Mouse (Mus musculus) activated CD4-positive, CD25-positive, alpha-beta regulatory T cell, adult 4 months (primary cell): ENCODE measurements around the gene B4gat1. TPM values are rescaled to one million over a fixed set of nuclear protein-coding genes. Genes with fewer than 3 reads are reported as not detected.

ENCODE experiments used
- ATAC-seq: one replicate; pipeline ENCODE4 v1.8.0; 2017
- polyA plus RNA-seq, 2 experiments: library from polyadenylated mRNA; unstranded; fragments of 100-300 nt; shearing (Covaris generic); gene quantifications; one replicate each; pipeline ENCODE4 v1.2.1; 2017

Gene B4gat1
- polyA plus RNA-seq, 2 experiments from 2014 or later = 10.5 to 13.4 TPM

DNA sequence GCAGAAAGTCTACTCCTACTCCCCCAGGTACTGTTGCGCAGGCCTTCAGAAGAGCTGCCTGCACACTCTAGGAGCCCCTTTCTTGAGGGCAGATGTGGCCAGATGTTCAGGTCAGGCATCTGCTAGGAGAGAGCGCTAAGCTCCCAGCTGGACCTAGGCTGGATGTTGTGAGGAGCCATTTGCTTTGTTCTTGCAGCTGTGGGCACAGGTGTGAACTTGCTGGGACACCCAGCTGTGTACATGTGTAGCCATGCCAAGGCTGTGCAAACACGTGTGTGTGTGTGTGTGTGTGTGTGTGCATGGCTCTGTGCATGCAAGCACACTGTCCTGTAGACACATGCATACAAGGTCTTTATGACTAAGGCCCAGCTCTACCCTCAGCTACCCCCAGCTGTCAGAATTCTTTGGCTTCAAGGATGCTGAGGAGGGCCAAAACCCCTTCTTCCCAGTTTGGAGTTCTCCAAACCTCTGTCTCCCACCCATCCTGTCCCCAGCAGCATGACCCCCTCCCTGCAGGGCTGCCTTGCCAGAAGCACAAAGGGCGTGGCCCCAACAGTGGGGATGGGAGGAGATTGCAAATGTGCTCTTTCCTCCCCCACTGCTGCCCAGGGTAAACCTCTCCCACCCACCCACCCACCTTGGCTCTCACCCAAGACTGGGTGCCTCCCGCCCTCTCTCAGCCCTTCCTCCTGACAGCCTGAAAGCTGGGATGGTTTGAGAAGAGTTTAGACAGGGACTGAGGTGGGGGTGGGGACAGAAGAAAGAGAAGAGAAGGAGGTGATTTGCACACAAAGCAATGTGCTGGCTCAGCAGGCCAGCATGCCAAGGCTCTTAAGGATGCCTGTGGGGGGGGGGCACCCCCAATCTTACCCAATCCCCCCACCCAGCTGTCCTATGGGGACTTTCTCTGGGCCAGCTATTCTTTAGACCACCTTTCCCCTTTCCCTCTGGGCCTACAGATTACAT, 22.0 kb downstream of the B4gat1 start:
- ATAC-seq = no peak

DNA sequence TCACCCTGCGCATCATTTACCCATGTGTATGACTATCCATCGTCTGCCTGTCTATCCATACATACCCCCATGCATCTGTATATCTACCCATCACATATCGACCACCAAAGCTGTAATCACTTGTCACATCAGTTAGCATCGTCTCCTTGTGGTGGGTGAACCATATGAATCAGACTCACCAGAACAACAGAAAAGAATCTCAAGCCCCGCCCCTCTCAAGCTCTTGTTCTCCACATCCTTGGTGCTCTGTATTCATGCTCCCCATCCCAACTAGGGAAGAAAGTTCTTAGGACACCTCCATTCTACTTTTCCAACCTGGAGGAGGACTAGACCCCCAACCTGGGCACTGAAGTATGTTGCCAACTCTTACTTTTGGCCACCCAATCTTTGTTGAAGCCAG, 23.4 kb downstream of the B4gat1 start:
- ATAC-seq = no peak

DNA sequence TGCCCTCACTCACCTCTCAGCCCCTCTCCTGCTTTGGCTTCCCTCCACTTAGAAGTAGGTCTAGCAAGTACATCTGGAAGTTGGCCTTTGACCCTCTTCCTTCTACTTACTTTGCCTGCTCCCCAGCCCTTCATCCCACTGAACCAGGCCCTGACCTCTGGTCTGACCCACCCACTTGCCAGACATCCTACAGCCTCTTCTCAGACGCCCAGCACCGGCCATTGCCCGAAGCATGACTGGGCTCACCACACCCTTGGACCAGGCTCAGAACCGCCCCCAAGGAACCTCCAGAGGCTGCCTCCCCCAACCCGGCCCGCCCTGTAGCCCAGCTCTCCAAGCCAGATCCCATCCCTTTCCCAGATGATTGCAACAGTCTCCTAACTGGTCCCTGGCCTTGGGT, 23.8 kb downstream of the B4gat1 start:
- ATAC-seq = no peak

DNA sequence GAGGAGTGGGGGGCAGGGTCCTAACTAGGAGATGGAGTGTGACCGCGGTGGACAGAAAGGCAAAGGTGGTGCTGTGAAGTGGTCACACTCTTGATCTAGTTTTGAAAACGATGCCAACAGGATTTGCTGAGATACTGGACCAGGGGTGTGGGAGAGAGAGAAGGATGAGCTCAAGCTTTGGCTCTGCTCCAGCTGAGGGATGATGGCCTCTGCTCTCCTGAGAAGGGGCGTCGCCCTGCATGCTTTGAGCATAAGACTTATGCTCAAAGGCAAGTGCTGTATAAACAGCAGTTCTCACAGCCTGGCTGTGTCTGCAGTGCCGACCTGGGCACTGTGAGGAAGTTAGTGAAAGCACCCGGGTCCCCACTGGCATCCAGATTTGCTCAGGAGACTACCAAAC, 26.5 kb downstream of the B4gat1 start:
- no peak for ATAC-seq

DNA sequence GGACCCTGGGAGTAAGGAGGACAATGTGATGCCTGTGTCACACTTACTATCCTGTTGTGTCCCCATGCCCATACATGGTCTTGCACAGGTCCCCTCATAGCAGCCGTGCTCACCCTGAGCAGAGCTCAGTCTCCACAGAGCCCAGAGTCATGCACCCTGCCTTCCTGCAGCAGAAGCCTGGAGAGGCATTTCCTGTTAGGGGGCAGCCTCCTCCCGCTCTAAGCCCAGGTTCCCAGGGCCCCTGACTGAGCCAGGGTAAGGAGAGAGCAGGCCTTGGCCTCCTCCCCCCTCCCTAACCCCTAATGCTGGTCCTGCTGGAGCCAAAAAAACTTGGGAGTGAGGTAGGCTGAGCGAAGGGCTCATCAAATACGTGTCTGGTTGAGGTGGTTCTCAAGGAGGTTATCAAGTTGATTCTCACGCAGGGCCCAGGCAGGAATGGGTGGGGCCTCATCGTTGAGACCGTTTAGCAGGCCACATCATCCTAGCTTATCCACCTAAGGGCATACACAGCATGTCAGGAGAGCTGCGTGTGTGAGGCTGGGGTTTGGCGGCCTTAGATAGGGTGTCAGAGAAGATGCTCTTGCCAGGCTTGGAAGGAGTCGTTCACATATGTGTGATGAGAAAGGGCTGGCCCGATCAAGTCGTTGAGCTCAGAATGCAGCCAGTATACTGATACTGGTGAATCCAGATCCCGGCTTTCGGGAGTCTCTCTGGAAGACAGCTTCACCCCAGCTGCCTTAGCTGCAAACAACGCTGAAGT, 28.6 kb downstream of the B4gat1 start:
- no peak for ATAC-seq

DNA sequence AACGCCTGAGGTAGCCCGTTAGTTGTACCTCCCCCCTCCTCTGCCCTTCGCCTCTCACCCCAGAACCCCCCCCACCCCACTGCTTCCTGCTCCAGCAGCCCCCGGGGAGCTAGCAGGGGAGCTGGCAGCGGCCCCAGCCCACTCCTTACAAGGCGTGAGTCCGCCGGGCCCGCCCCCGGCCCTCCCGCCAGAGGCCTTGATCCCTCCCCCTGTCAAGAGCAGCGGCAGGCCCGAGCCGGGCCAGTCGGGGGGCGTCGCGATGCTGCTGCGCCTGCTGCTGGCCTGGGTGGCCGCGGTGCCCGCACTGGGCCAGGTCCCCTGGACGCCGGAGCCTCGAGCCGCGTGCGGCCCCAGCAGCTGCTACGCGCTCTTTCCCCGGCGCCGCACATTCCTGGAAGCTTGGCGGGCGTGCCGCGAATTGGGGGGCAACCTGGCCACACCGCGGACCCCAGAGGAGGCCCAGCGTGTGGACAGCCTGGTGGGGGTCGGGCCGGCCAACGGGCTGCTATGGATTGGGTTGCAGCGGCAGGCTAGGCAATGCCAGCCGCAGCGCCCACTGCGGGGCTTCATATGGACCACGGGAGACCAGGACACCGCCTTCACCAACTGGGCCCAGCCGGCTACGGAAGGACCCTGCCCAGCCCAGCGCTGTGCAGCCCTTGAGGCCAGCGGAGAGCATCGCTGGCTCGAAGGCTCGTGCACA, 29.4 kb downstream of the B4gat1 start, which contains the start of gene Cd248:
Cd248 (plus strand) TSS at position 212 of the 703 bp plus-strand sequence.
- no peak for ATAC-seq

DNA sequence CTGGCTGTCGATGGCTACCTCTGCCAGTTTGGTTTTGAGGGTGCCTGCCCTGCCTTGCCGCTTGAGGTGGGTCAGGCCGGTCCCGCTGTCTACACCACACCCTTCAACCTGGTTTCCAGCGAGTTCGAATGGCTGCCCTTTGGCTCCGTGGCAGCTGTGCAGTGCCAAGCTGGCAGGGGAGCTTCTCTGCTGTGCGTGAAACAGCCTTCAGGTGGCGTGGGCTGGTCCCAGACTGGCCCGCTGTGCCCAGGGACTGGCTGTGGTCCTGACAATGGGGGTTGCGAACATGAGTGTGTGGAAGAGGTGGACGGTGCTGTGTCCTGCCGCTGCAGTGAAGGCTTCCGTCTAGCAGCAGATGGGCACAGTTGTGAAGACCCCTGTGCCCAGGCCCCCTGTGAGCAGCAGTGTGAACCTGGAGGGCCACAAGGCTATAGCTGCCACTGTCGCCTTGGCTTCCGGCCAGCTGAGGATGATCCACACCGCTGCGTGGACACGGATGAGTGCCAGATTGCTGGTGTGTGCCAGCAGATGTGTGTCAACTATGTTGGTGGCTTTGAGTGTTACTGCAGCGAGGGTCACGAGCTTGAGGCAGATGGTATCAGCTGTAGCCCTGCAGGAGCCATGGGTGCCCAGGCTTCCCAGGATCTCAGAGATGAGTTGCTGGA, 30.1 kb downstream of the B4gat1 start:
- no peak for ATAC-seq

DNA sequence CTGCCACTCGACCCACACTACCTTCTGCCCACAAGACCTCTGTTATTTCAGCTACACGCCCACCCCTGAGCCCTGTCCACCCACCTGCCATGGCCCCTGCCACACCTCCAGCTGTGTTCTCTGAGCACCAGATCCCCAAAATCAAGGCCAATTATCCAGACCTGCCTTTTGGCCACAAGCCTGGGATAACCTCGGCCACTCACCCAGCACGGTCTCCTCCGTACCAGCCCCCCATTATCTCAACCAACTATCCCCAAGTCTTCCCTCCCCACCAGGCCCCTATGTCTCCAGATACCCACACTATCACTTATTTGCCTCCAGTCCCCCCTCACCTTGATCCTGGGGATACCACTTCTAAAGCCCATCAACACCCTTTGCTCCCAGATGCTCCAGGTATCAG, 30.9 kb downstream of the B4gat1 start:
- no peak for ATAC-seq

DNA sequence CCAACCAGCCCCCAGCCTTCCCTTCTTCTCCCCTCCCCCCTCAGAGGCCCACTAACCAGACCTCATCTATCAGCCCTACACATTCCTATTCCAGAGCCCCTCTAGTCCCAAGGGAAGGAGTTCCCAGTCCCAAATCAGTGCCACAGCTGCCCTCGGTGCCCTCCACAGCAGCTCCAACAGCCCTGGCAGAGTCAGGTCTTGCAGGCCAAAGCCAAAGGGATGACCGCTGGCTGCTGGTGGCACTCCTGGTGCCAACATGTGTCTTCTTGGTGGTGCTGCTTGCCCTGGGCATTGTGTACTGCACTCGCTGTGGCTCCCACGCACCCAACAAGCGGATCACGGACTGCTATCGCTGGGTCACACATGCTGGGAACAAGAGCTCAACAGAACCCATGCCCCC, 31.4 kb downstream of the B4gat1 start:
- ATAC-seq = no peak

DNA sequence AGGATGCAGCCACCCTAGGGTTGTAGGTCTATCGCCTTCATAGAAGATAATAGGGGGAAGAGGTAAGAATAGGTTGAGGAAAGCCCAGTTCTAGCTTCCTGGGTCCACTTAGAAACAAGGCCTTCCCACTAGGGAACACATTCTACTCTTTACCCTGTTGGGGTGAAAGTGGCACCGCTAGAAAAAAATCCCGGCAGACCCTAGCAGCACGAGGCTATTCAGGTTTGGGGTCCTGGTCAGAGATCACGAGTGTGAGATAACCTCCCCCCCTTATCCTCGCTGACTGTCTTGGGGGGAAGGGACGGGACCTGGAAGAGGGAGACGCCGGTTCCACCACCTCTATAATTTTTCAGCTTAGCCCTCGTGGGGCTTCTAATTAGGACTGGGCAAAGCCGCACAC, 32.5 kb downstream of the B4gat1 start:
- ATAC-seq = no peak

DNA sequence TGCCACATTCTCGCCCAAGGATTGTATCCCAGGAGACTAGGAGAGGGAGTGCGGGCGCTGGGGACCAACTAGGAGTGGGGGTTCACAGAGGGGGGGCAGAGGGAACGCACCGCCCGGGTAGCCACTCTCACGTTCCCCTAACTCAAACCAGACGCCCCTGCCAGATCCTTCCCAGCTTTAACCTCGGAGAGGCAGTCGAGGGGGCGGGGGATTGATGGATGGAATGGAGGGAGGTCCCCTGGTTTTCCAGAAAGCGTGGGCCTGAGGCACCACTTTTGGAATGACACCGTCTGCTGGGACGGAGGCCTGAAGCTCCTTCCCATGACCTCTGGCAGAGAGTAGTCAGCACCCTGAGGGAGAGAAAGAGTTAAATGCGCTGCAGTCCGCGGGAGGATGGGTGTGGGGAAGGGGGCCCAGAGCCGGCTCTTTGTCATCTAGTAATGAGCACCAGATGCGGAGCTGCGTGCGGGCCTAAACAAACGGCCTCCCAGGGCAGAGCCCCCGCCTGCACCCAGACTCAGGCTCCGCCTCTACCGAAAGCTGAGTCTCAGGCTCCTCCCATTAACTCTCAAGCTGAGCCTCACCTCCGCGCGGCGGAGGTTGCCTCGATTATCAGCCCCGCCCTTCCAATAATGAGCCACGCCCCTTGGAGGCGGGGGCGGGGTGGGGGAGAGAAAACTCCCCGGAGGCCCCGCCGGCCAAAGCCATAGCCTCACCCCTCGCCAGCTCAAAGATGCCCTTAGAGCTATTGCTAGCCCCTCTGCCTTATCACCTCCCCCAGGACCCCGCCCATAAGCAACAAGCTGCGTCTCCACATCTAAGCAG, 33.1 kb downstream of the B4gat1 start:
- ATAC-seq = peak; percentile 84

DNA sequence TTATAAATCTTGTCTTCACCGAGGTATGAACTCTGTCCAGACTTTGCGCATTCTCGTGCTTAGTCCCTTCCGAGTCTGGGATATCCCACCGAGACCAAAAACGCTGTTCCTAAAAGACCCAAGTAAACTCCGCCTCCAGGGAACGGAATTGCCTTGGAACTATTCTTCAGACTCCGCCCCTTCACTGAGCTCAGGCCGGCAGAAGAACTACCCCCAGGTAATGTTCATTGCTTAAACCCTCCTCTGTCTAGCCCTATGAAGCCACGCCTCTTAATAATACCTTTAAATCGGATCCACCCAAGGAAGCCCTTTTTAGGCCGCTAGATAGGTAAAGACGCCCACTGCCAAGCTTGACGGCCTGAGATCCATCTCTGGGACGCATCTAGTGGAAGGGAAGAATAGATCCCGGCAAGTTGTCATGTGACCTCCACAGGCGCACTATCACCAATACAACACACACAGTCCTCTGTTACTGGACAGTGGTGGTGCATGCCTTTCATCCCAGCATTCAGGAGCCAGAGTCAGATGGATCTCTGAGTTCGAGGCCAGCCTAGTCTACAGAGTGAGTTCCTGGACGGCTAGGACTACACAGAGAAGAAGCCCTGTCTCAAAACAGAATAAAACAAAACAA, 33.9 kb downstream of the B4gat1 start:
- ATAC-seq = no peak

DNA sequence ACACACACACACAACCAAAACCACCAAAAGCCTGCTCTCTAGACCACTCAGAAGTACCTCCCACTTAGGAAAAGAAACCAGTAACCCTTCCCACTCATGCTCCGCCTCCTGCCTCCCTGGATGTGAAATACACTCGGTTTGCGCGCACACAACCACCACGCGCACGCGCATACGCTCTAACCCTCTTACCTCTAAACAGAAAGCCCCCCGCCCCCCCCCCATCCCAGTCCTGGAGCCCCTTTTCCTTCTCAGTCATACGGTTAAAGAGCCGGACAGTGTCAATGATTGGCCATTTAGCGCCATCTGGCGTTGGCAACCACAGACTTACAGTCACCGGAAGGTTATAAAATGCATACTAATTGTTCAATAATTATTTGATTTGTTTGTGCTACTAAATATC, 34.4 kb downstream of the B4gat1 start:
- no peak for ATAC-seq

DNA sequence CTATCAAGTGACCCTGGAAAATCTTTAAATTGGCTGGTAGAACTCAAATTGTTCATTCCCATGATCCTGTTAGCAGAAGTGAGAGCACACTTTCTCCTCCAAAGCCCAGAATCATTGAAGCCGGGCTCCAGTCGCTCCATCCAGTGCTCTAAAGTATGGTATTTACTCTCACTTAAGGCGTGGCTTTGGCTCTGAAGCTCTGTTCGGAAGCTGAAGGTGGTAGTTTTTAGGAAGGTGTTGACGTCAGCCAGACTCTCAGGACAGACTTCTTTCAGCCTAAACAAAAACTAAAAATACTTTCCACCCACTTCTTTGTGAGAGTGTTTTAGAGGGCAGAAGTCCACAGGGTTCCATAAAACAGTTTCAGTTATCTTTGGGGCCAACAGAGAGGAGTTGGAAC, 34.9 kb downstream of the B4gat1 start:
- ATAC-seq = no peak

DNA sequence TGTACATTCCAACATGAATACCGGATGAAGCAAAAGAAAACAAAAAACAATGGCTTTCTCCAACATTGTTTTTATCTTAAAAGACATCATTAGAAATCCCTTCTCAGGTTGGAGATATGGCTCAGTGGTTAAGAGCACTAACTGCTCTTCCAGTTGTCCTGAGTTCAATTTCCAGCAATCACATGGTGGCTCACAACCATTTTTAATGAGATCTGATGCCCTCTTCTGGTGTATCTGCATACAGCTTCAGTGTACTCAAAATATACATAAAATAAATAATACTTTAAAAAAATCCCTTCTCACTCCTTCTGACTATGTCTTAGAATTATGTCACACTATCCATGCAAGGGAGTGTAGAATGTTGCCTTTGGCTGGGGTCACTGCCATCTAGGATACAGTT, 40.7 kb downstream of the B4gat1 start:
- no peak for ATAC-seq

DNA sequence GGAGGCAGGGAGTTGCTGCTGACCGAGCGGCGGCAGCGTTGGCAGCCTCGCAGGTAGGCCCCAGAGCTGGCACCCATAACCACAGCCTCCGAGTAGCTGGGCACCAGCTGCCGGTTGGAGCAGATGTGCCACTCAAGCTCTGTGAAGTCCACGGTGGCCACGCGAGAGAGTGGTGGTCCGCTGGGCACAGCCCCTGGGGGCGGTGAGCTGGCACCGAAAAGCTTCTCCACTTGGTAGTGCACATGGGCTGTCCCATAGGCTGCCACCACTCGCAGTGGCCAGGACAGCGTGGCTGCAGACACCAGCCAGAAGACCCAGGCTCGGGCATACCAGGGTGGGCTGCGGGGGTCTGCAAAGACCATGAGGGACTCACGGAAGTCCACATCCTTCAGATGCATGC, 43.4 kb downstream of the B4gat1 start:
- no peak for ATAC-seq

DNA sequence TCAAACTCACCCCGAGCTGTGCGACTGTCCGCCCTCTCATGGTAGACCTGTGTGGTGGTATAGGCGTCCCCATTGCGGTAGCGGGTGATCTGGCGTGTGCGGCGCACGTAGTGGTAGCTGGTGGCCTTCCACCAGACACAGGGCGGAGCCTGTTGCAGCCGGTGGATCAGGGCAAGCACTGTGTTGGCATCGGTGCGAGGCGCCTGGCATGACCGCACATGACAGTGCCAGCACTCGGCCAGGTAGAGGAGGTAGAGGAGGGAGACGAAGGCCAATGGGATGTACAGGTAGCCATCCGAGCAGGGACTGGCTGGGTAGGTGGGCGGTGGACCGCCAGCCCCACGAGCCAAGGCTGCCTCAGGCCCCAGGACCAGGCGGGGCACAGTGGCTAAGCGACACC, 44.0 kb downstream of the B4gat1 start:
- no peak for ATAC-seq

DNA sequence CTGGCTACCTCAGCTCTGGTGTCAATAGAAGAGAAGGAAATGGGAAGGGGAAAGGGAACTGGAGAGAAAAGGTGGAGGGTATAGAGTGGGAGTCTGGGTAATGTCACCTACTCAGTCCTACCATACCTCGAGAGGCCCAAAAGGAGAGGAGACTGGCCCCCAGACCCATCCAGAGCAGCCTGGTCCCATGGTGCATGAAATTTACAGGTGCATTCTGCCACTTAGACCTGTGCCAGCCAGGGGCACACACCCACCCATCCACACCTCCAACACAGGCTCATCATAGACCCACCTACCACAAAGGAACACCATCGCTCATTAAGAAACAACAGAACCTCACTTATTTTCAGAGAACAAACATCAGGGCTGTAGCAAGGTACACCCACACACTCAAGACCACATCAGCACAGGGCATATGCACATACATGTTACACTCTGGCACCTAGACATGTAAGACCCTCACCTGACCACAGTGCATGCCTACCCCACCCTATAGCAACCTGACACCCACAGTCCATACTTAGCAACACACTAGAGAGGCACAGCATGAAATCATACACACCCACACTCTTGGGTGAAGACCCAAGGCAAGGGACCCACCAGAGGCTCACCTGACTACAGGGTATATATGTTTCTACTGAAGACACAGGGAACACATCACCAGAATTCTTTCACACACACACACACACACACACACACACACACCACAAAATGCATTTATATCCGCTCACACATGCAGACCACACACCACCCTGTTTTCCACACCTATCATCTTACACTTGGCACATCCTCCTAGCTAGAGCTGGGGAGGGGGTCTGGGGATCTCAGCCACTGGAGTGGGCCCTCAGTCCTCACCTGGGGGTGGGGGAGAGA, 45.6 kb downstream of the B4gat1 start:
- no peak for ATAC-seq

DNA sequence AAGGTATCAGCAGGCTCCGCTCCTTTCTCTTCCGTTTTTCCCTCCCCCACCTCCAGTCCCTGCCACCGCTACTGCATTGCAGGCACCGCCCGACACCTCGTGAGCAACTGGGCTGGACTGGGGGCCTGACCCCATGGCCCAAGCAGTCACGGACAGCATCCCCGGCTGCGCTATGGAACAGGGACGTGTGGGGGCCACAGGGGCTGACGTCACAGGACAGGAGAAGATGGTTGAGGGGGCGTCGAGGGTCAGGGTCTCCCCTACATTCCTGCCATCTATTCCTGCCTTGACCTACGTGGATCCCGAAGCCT, 46.2 kb downstream of the B4gat1 start:
- no peak for ATAC-seq

DNA sequence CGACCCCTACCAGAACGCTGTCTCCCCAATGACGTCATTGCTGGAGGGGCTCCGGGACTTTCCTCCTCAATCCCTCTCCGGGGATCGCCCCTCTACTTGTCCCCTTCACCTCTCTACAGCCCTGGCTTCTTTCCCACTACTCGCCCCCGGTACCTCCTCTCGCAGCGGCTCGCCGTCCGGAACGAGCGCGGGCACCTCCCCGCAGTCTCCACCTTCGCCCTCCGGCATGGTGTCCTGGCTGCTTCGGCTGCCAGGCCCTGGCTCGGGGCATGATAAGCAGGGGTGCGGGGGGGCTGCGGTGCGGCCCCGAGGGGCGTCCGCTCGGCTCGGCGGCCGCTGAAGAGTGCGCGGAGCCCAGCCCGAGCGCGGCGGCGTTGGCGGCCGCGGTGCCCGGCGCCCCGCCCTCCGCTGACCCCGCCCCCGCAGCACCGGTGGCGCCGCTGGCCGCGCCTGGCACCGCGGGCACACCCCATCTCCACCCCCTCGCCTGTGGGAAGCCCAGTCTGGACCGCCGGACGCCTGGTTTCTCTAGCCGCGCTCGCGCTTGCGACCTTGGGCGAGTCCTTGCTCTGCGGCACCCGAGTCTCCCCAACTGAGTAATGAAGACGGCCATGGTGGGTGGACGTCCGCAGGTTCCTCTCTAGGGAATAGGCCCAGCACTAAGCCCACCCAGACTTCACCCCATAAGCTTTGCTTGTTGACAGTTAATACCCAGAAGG, 46.7 kb downstream of the B4gat1 start, which contains the start of gene Tmem151a:
Tmem151a (minus strand) TSS at position 387 of the 719 bp plus-strand sequence.
- no peak for ATAC-seq
